In the genomic region with DNA sequence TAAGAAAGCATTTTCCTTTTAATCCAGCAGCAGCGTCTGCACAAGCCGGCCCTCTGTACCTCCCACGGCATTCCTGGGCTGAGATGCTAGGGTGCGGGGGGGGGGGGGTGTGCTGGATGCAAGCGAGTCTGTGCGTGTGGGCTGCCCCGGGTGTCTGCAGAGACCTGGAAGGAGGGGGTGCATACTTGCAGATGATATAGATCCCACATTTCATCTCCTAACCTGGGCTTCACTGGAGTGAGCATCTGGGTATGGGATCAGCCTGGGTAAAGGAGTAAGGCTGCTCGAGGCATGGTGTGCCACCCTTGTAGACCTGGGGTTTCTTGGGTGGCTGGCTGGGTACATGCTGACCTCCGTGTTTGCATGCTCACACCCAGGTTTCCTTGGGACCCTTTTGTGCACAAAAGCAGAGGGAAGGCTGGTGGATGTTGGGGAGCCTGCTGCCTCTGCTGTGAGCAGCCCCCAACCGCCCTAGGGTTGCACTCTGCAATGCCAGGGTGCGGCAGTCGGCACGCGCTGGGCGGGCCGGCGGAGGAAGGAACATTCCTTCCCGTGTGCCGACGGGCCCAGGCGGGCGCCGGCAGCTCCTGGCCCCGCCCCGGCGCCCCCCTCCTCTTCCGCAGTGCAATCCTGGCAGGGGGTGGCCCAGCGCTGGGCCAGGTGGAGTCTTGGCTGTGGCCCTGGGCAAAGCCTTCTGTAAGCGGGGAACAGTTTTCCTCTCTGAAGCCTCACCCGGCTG, we compare ENCODE assay signal across 7 mouse cellular contexts. TPM values are rescaled to one million over a fixed set of nuclear protein-coding genes. Genes with fewer than 3 reads are reported as not detected.
A peak's percentile ranks its signal among the peaks of the same experiment; 100 is the strongest.
DNase-seq lines count a peak whose midpoint lies in the region; ATAC-seq and TF ChIP-seq lines count a peak whose summit lies in the region.

No protein-coding gene starts in this region.

- peak overlapping the region; percentile 83 for H3K9ac ChIP-seq in hindbrain, embryonic 13.5 days
- peak overlapping the region; percentile 86 for H3K9ac ChIP-seq in liver, embryonic 13.5 days

- H3K36me3 ChIP-seq in hindbrain, embryonic 13.5 days, result peaks cover 18% of the 10 kb centered on the region
- H3K36me3 ChIP-seq in liver, embryonic 13.5 days, result peaks cover 37% of the 10 kb centered on the region
- no peaks in the 10 kb centered on the region for H3K36me3 ChIP-seq in myocyte (ENCODE audit: control insufficient read depth, insufficient read depth)

- peak; percentile 44 for TF ChIP-seq POLR2A in myocyte (IDR thresholded peaks at IDR 0.05; ENCODE audit: insufficient read length, low read depth)

- peaks cover 86% of the 10 kb centered on the region for H3K4me1 ChIP-seq in hindbrain, embryonic 13.5 days (replicated peaks)
- peaks cover 95% of the 10 kb centered on the region for H3K4me1 ChIP-seq in liver, embryonic 13.5 days (replicated peaks)

- H3K4me2 ChIP-seq in hindbrain, embryonic 13.5 days, result peak overlapping the region; percentile 86
- peak overlapping the region; percentile 87 for H3K4me2 ChIP-seq in liver, embryonic 13.5 days
- peak overlapping the region; percentile 95 for H3K4me2 ChIP-seq in myocyte (ENCODE audit: low read depth)

- DNase-seq in urinary bladder, adult 2 months (ENCODE audit: low spot score), result peak; percentile 54
- no peak for DNase-seq in urinary bladder, adult 18-20 months (ENCODE audit: low spot score in 2 of 2)
- DNase-seq in embryo, embryonic 9.5 days (ENCODE audit: extremely low spot score), result peak; percentile 48
- DNase-seq in liver, embryonic 13.5 days, result no peak
- no peak for DNase-seq in frontal cortex, postnatal 36 days (ENCODE audit: low spot score in 2 of 2)

- H3K27me3 ChIP-seq in hindbrain, embryonic 13.5 days, result peaks cover 44% of the 10 kb centered on the region
- peaks cover 63% of the 10 kb centered on the region for H3K27me3 ChIP-seq in liver, embryonic 13.5 days
- H3K27me3 ChIP-seq in myocyte (ENCODE audit: control insufficient read depth, insufficient read depth, insufficient read length), result no peaks in the 10 kb centered on the region

- H3K4me3 ChIP-seq in hindbrain, embryonic 13.5 days, result peak overlapping the region; percentile 55
- H3K4me3 ChIP-seq in liver, embryonic 13.5 days (replicated peaks), result peak overlapping the region; percentile 75
- H3K4me3 ChIP-seq in myocyte, result peak overlapping the region; percentile 43

- H3ac ChIP-seq in myocyte (ENCODE audit: control insufficient read depth, insufficient read length), result no peak overlapping the region

- peak overlapping the region; percentile 92 for H3K27ac ChIP-seq in hindbrain, embryonic 13.5 days
- H3K27ac ChIP-seq in liver, embryonic 13.5 days, result peak overlapping the region; percentile 81

- ATAC-seq in hindbrain, embryonic 13.5 days (ENCODE audit: low FRiP score), result no peak; the same call in 1 of the 2 replicates
- ATAC-seq in liver, embryonic 13.5 days (ENCODE audit: low read depth), result no peak

- WGBS in hindbrain, embryonic 13.5 days, result under 1% methylated on average over 30 of the region's 30 CpGs
- 13% methylated on average over 30 of the region's 30 CpGs for WGBS in liver, embryonic 13.5 days (ENCODE audit: insufficient replicate concordance)

- H3K79me2 ChIP-seq in myocyte (ENCODE audit: control insufficient read depth, insufficient read depth), result peaks cover 8% of the 10 kb centered on the region

- H3K9me3 ChIP-seq in hindbrain, embryonic 13.5 days, result no peaks in the 10 kb centered on the region
- no peaks in the 10 kb centered on the region for H3K9me3 ChIP-seq in liver, embryonic 13.5 days (replicated peaks)

TF ChIP-seq in myocyte, 11 proteins besides CTCF, POLR2A, EP300 and RAD21:
- TF ChIP-seq SRF (IDR thresholded peaks at IDR 0.05; ENCODE audit: control insufficient read depth, insufficient read length, low read depth) (no peak), CEBPB (IDR thresholded peaks at IDR 0.05; ENCODE audit: insufficient read depth, poor library complexity, severe bottlenecking) (no peak), MYOD1 (IDR thresholded peaks at IDR 0.05; ENCODE audit: control insufficient read depth in 1 of 3, insufficient read length in 2 of 3, low read depth in 2 of 3) (no peak), MAX (IDR thresholded peaks at IDR 0.05; ENCODE audit: low read depth) (no peak), MYOG (IDR thresholded peaks at IDR 0.05; ENCODE audit: control insufficient read depth in 1 of 3, insufficient read depth in 1 of 3, insufficient read length in 2 of 3, low read depth in 2 of 3) (no peak), REST (IDR thresholded peaks at IDR 0.05; ENCODE audit: insufficient read depth, insufficient read length) (no peak), TCF12 (IDR thresholded peaks at IDR 0.05; ENCODE audit: insufficient read depth, poor library complexity, severe bottlenecking) (no peak), TCF3 (IDR thresholded peaks at IDR 0.05; ENCODE audit: insufficient read length, low read depth) (no peak), POLR2AphosphoS2 (IDR thresholded peaks at IDR 0.05; ENCODE audit: insufficient read length, low read depth) (no peak), E2F4 (IDR thresholded peaks at IDR 0.05; ENCODE audit: insufficient read depth) (no peak), USF1 (IDR thresholded peaks at IDR 0.05; ENCODE audit: low read depth) (no peak)

RNA-seq across cellular contexts. Expression of gene Lfng, which starts 3.3 kb away (rescaled TPM):
- polyA plus RNA-seq in urinary bladder, adult 2 months (2012; rRNA removed), result 20.6 and 23.6 TPM in 2 replicates
- polyA plus RNA-seq in hindbrain, embryonic 13.5 days (2015; fragmentation: Nextera tagmentation; extraction: Ambion mirVana), result 22.9 and 27.1 TPM in 2 replicates
- polyA plus RNA-seq in liver, embryonic 13.5 days (2015; fragmentation: Nextera tagmentation; extraction: Ambion mirVana), result 7.6 and 8.0 TPM in 2 replicates
- 3.1 TPM for polyA plus RNA-seq in myocyte (2012; fragmentation: generic; extraction: Trizol)

RNA-seq across cellular contexts. Expression of gene Ttyh3, which starts 38.4 kb away (rescaled TPM):
- 11.7 and 24.4 TPM in 2 replicates for polyA plus RNA-seq in urinary bladder, adult 2 months (2012; rRNA removed)
- 65.3 and 67.4 TPM in 2 replicates for polyA plus RNA-seq in hindbrain, embryonic 13.5 days (2015; fragmentation: Nextera tagmentation; extraction: Ambion mirVana)
- polyA plus RNA-seq in liver, embryonic 13.5 days (2015; fragmentation: Nextera tagmentation; extraction: Ambion mirVana), result 4.8 and 4.9 TPM in 2 replicates
- 23.8 TPM for polyA plus RNA-seq in myocyte (2012; fragmentation: generic; extraction: Trizol)

RNA-seq across cellular contexts. Expression of gene Grifin, which starts 45.6 kb away (rescaled TPM):
- polyA plus RNA-seq in urinary bladder, adult 2 months (2012; rRNA removed), result not detected in 2 replicates
- polyA plus RNA-seq in hindbrain, embryonic 13.5 days (2015; fragmentation: Nextera tagmentation; extraction: Ambion mirVana), result not detected in 2 replicates
- polyA plus RNA-seq in liver, embryonic 13.5 days (2015; fragmentation: Nextera tagmentation; extraction: Ambion mirVana), result 4.6 and 4.9 TPM in 2 replicates
- polyA plus RNA-seq in myocyte (2012; fragmentation: generic; extraction: Trizol), result not detected

Comparison
In these comparisons a context has a peak if more than half of its experiments do, and no peak if none do; other contexts are left out.
1. DNase-seq: peak in urinary bladder, adult 2 months (single experiment) and embryo, embryonic 9.5 days (single experiment); none in urinary bladder, adult 18-20 months (0 of 2), liver, embryonic 13.5 days (single experiment) and frontal cortex, postnatal 36 days (0 of 2).
2. Peak in every context shown above with its lines, with median percentiles within 50 percentile points of each other: H3K4me2 ChIP-seq and H3K4me3 ChIP-seq.